Mouse (Mus musculus): Measurements from ENCODE around the gene Tial1. TPM values are rescaled to one million over a fixed set of nuclear protein-coding genes. Genes with fewer than 3 reads are reported as not detected.

Tial1 gene
- polyA plus RNA-seq, 1 experiment from 2014 or later = 50.4 TPM

DNA sequence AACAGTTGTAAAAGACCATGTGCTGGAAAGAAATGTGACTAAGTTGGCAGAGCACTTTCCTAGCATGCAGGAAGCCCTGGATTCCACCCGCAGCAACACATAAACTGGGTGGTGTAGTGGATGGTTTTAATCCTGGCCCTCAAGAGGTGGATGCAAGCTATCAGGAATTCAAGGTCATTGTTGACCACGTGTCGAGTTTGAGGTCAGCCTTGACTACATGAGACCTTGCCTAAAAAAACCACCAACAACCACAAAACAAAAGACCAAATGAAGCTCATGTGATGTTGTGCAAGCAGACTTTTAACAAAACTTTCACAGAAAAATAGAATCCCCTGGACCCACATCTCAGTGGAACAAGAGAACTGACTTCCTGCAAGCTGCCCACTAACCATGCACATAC is 39.0 kb downstream of the Tial1 start:
- no peak overlapping the region for H3K27ac ChIP-seq (ENCODE audit: low read depth, low read length)
- H3K27me3 ChIP-seq (ENCODE audit: control insufficient read depth, insufficient read depth, low read length) = peaks cover 24% of the 10 kb centered on the region
- 76% methylated on average over 3 of the region's 3 CpGs for WGBS
- H3K4me1 ChIP-seq (replicated peaks; ENCODE audit: control insufficient read depth, insufficient read depth, low read length) = no peaks in the 10 kb centered on the region; the same call in none of the 2 replicates
- no peak overlapping the region for H3K4me3 ChIP-seq (ENCODE audit: low read depth, low read length)
- H3K9me3 ChIP-seq (ENCODE audit: control insufficient read depth, low read length) = no peaks in the 10 kb centered on the region
- H3K36me3 ChIP-seq (ENCODE audit: control insufficient read depth, insufficient read depth, low read length) = no peaks in the 10 kb centered on the region
- no peak overlapping the region for H3K9ac ChIP-seq (ENCODE audit: low read depth, low read length)
- no peak for DNase-seq (ENCODE audit: low spot score)
- ATAC-seq (ENCODE audit: low FRiP score) = no peak
- no peak overlapping the region for H3K4me2 ChIP-seq (replicated peaks; ENCODE audit: low read depth, low read length)

DNA sequence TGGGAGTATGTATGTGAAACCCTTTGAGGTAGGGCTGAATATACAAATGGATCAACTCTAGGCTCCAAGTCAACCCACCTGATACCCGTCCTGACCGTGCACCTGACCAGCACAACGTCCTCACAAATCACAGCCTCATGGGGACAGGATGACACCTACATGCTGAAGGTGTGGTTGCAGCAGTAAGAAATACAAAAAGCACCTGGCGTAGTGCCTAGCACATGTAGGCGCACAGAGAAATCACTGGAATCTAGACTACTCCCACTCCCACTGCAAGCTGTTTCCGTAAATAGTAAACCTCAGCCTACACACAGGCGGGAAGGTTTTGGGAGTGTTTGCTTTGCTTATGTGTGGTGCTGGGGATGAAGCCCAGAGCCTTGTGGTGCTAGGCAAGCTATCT is 39.8 kb downstream of the Tial1 start:
- Histone ChIP-seq H3K4me2 (replicated peaks; ENCODE audit: low read depth, low read length) (no peak overlapping the region), H3K36me3 (ENCODE audit: control insufficient read depth, insufficient read depth, low read length) (no peaks in the 10 kb centered on the region), H3K27me3 (ENCODE audit: control insufficient read depth, insufficient read depth, low read length) (peaks cover 32% of the 10 kb centered on the region), H3K4me1 (replicated peaks; ENCODE audit: control insufficient read depth, insufficient read depth, low read length) (no peaks in the 10 kb centered on the region; the same call in none of the 2 replicates), H3K27ac (ENCODE audit: low read depth, low read length) (no peak overlapping the region), H3K9me3 (ENCODE audit: control insufficient read depth, low read length) (no peaks in the 10 kb centered on the region), H3K4me3 (ENCODE audit: low read depth, low read length) (no peak overlapping the region), H3K9ac (ENCODE audit: low read depth, low read length) (no peak overlapping the region)
- no peak for DNase-seq (ENCODE audit: low spot score)
- 87% methylated on average over 7 of the region's 7 CpGs for WGBS
- ATAC-seq (ENCODE audit: low FRiP score) = no peak

DNA sequence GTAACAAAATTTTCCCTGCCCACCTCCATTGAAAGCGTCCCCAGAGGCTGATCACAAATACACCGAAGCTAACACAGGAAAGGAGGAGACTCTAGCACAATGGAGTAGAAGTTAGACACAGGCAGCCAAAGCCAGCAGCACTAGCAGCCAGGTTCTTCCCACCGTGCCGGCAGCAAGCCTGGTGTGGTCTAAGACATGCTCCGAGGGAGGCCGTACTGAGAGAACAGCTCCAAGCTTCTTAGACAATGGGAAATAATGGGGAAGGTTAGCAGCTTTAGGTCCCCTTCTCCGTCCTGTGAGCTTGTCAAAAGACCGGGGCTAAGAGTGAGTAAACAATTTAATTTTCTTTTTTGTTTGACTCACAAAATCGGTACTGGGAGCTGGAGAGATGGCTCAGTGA is 41.8 kb downstream of the Tial1 start:
- H3K36me3 ChIP-seq (ENCODE audit: control insufficient read depth, insufficient read depth, low read length) = no peaks in the 10 kb centered on the region
- 6% methylated on average over 9 of the region's 9 CpGs for WGBS
- no peak for ATAC-seq (ENCODE audit: low FRiP score)
- no peak overlapping the region for H3K27ac ChIP-seq (ENCODE audit: low read depth, low read length)
- no peak overlapping the region for H3K9ac ChIP-seq (ENCODE audit: low read depth, low read length)
- no peaks in the 10 kb centered on the region for H3K9me3 ChIP-seq (ENCODE audit: control insufficient read depth, low read length)
- peaks cover 45% of the 10 kb centered on the region for H3K27me3 ChIP-seq (ENCODE audit: control insufficient read depth, insufficient read depth, low read length)
- H3K4me2 ChIP-seq (replicated peaks; ENCODE audit: low read depth, low read length) = no peak overlapping the region
- H3K4me3 ChIP-seq (ENCODE audit: low read depth, low read length) = no peak overlapping the region
- DNase-seq (ENCODE audit: low spot score) = peak; percentile 27
- no peaks in the 10 kb centered on the region; the same call in none of the 2 replicates for H3K4me1 ChIP-seq (replicated peaks; ENCODE audit: control insufficient read depth, insufficient read depth, low read length)

DNA sequence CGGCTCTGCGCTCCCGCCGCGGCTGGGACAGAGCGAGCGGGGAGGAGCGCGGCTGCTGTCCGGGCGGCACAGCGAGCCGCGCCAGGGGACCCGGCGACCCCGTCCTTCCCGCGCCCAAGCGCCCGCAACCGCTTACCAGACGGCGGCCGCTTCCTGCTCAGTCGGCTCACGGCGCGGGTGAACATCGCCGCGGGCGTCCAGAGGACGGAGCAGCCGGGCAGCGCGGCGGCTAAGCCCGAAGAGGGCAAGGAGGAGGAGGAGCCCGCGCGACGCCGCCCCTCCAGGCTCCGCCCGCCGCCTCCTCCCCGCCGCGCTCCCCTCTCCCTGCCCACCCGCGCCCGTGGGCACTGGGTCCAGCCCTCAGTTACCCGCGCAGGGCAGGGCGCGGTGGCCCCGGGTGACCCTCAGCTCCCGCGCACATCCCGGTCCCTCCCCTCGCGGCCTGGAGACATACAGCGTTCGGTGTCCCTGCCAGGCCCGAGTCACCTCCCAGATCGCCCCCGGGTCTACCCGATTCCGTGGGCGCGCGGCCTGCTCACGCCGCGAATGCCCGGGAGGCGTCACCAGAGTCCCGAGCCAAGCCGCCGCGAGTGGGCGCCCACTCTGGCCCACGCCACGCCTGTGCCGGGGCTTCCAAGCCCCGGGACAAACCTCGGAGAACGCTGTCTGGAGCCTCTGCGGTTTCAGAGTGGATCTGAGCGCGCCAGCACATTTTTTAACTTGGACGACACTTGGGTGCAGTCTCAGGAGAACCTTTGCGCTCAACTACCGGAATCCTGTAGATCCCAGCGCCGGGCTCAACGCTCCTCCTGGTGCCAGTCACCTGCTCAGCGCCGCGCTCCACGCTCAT is 43.4 kb downstream of the Tial1 start, which contains the start of gene Rgs10:
Gene Rgs10 (minus strand): TSS at position 829 of the 850 bp plus-strand sequence.
- peak; percentile 75 for ATAC-seq (ENCODE audit: low FRiP score)
- H3K4me2 ChIP-seq (replicated peaks; ENCODE audit: low read depth, low read length) = peak within 1 kb of the TSS; percentile 90
- H3K27ac ChIP-seq (ENCODE audit: low read depth, low read length) = no peak within 1 kb of the TSS
- H3K4me3 ChIP-seq (ENCODE audit: low read depth, low read length) = peak within 1 kb of the TSS; percentile 72
- no peaks in the 10 kb centered on the region for H3K36me3 ChIP-seq (ENCODE audit: control insufficient read depth, insufficient read depth, low read length)
- no peaks in the 10 kb centered on the region for H3K9me3 ChIP-seq (ENCODE audit: control insufficient read depth, low read length)
- WGBS = under 1% methylated on average over 70 of the region's 102 CpGs
- H3K9ac ChIP-seq (ENCODE audit: low read depth, low read length) = peak within 1 kb of the TSS; percentile 57
- peak; percentile 73 for DNase-seq (ENCODE audit: low spot score)
- H3K27me3 ChIP-seq (ENCODE audit: control insufficient read depth, insufficient read depth, low read length) = peaks cover 45% of the 10 kb centered on the region
- no peaks in the 10 kb centered on the region; the same call in none of the 2 replicates for H3K4me1 ChIP-seq (replicated peaks; ENCODE audit: control insufficient read depth, insufficient read depth, low read length)

DNA sequence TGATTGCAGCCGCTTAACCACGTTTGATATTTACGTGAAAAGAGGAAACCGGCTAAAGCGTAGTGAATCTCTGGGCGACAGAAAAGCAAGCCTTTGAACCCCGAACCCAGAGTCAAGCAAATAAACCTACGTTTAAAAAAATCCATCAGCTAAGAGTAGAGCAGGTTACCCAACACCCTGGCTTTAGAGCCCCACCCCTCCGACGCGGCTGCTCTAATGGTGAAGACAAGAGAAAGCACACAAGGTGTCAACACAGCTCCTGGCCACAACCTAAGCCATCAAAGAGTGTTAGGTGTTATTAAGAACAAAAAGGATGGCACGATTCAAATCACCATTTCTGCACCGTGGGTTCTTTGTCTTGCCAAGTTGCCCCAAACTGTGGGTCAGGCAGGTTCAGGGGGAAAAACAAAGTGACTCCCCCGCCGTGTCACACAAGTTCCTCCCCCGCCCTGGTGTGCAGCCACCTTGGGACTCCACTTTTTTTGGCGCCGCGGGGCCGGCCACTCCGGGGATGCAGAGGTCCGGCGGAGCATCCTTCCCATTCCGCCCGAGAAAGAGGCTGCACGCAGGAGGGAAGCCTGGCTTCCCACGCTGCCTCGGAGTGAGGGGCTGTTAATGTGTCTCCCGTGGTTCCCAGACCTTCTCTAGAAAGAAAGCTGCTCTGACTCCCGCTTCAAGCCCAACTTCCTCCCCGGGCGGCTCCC is 44.1 kb downstream of the Tial1 start:
- peak overlapping the region; percentile 57 for H3K9ac ChIP-seq (ENCODE audit: low read depth, low read length)
- no peak overlapping the region for H3K27ac ChIP-seq (ENCODE audit: low read depth, low read length)
- peaks cover 45% of the 10 kb centered on the region for H3K27me3 ChIP-seq (ENCODE audit: control insufficient read depth, insufficient read depth, low read length)
- DNase-seq (ENCODE audit: low spot score) = no peak
- ATAC-seq (ENCODE audit: low FRiP score) = no peak
- peak overlapping the region; percentile 72 for H3K4me3 ChIP-seq (ENCODE audit: low read depth, low read length)
- no peaks in the 10 kb centered on the region; the same call in none of the 2 replicates for H3K4me1 ChIP-seq (replicated peaks; ENCODE audit: control insufficient read depth, insufficient read depth, low read length)
- H3K4me2 ChIP-seq (replicated peaks; ENCODE audit: low read depth, low read length) = peak overlapping the region; percentile 90
- no peaks in the 10 kb centered on the region for H3K36me3 ChIP-seq (ENCODE audit: control insufficient read depth, insufficient read depth, low read length)
- 3% methylated on average over 32 of the region's 32 CpGs for WGBS
- no peaks in the 10 kb centered on the region for H3K9me3 ChIP-seq (ENCODE audit: control insufficient read depth, low read length)

DNA sequence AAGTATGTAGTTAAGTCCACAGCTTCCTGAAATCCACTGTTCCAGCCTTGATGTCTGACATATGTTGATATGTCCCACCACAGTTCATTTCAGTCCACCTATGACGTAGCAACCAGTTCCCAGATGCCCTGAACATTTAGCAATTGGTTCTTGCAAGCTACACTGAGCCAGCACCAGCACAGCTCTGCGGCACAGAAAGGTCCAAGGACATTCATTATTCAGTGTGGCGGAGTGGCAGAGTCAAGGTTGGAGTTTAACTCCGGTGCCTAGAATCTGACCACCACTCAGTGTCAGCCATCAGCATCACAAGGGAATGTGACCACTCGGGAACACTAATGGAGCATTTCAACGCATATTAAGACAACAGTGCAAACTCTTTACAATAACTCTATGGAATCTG is 44.9 kb downstream of the Tial1 start:
- 67% methylated on average over 6 of the region's 6 CpGs for WGBS
- Histone ChIP-seq H3K36me3 (ENCODE audit: control insufficient read depth, insufficient read depth, low read length) (no peaks in the 10 kb centered on the region), H3K27me3 (ENCODE audit: control insufficient read depth, insufficient read depth, low read length) (peaks cover 45% of the 10 kb centered on the region), H3K4me1 (replicated peaks; ENCODE audit: control insufficient read depth, insufficient read depth, low read length) (no peaks in the 10 kb centered on the region; the same call in none of the 2 replicates), H3K9ac (ENCODE audit: low read depth, low read length) (no peak overlapping the region), H3K4me2 (replicated peaks; ENCODE audit: low read depth, low read length) (peak overlapping the region; percentile 90; the same call in 1 of the 2 replicates), H3K27ac (ENCODE audit: low read depth, low read length) (no peak overlapping the region), H3K4me3 (ENCODE audit: low read depth, low read length) (no peak overlapping the region), H3K9me3 (ENCODE audit: control insufficient read depth, low read length) (no peaks in the 10 kb centered on the region)
- DNase-seq (ENCODE audit: low spot score) (peak; percentile 7), ATAC-seq (ENCODE audit: low FRiP score) (no peak)

DNA sequence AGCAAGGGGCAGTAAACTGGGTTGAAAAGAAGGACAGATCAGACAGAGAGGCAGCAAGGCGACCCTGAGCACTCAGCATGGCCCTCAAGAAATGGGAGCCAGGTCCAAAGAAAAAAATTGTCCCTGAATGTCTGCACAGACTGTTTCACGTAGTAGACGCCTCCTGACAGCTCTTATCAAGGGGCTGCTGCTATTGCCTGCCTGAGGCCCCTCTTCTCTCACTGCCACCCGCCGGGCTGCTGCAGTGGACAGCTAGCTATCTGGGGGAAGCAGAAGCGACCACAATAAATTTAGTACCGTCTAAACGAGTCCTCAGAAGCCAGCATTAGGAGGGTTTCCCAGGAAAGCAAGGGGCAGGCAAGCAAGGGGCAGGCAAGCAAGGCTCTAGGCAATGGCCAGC is 47.1 kb downstream of the Tial1 start:
- H3K27me3 ChIP-seq (ENCODE audit: control insufficient read depth, insufficient read depth, low read length) = peaks cover 33% of the 10 kb centered on the region
- ATAC-seq (ENCODE audit: low FRiP score) = no peak

DNA sequence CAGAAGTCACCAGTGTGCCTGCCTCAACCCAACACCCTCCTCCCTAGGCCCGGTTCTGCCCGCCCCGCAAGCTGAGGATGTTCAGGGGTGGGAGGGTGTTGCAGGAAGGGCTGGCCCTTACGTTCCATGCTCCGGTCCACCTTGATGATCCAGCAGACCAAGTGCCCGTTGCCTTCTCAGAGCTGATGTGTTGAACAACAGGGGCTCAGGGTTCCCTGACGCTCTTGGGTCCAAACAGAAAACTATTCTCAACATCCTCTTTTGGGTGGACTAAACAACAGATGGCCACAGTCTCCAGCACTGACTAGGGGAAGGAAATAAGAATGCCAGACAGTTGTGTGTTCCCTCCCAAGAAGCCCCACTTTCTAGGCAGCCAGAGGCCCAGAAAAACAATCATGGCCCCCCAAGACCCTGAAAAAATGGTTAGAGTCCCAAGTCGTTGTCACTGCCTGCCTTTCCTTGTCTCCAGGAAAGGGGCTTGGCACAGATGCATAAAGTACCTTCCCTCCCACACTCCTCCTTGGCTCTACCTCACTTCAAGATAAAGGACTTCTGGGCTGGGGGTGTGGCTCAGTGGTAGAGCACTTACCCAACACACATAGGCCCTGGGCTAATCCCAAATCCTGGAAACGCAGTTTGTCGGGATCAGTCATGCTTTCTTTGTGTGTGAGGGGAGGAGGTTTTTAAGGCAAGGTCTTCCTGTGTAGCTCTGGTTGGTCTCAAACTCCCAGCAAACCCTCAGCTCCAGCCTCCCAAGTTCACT is 49.3 kb downstream of the Tial1 start:
- 73% methylated on average over 10 of the region's 10 CpGs for WGBS
- peaks cover 19% of the 10 kb centered on the region for H3K27me3 ChIP-seq (ENCODE audit: control insufficient read depth, insufficient read depth, low read length)
- H3K4me2 ChIP-seq (replicated peaks; ENCODE audit: low read depth, low read length) = no peak overlapping the region
- no peaks in the 10 kb centered on the region for H3K4me1 ChIP-seq (replicated peaks; ENCODE audit: control insufficient read depth, insufficient read depth, low read length)
- no peak for DNase-seq (ENCODE audit: low spot score)
- H3K9me3 ChIP-seq (ENCODE audit: control insufficient read depth, low read length) = no peaks in the 10 kb centered on the region
- no peak for ATAC-seq (ENCODE audit: low FRiP score)
- no peak overlapping the region for H3K9ac ChIP-seq (ENCODE audit: low read depth, low read length)
- no peak overlapping the region for H3K4me3 ChIP-seq (ENCODE audit: low read depth, low read length)
- H3K36me3 ChIP-seq (ENCODE audit: control insufficient read depth, insufficient read depth, low read length) = no peaks in the 10 kb centered on the region
- H3K27ac ChIP-seq (ENCODE audit: low read depth, low read length) = no peak overlapping the region

More for the DNA sequence above, 47.1 kb downstream of the Tial1 start:
- Histone ChIP-seq H3K27ac (ENCODE audit: low read depth, low read length) (no peak overlapping the region), H3K9me3 (ENCODE audit: control insufficient read depth, low read length) (no peaks in the 10 kb centered on the region), H3K4me1 (replicated peaks; ENCODE audit: control insufficient read depth, insufficient read depth, low read length) (no peaks in the 10 kb centered on the region; the same call in none of the 2 replicates), H3K4me3 (ENCODE audit: low read depth, low read length) (no peak overlapping the region), H3K9ac (ENCODE audit: low read depth, low read length) (0 out of 2 replicates have a peak overlapping the region, but pooled peaks have one; percentile 15), H3K4me2 (replicated peaks; ENCODE audit: low read depth, low read length) (no peak overlapping the region), H3K36me3 (ENCODE audit: control insufficient read depth, insufficient read depth, low read length) (no peaks in the 10 kb centered on the region)
- 58% methylated on average over 8 of the region's 8 CpGs for WGBS
- no peak for DNase-seq (ENCODE audit: low spot score)
